Mouse (Mus musculus) cerebellum, adult (tissue): ENCODE results near the gene Sfxn5.

Experiments
- ATAC-seq: cut with Nextera tagmentation; 2 replicates; pipeline ENCODE4 v1.9.2; 2017; ENCODE audit warnings: mild to moderate bottlenecking, moderate library complexity, mixed read lengths; ENCODE audit not compliant: insufficient number of reproducible peaks, low FRiP score, low TSS enrichment

Gene Sfxn5

DNA sequence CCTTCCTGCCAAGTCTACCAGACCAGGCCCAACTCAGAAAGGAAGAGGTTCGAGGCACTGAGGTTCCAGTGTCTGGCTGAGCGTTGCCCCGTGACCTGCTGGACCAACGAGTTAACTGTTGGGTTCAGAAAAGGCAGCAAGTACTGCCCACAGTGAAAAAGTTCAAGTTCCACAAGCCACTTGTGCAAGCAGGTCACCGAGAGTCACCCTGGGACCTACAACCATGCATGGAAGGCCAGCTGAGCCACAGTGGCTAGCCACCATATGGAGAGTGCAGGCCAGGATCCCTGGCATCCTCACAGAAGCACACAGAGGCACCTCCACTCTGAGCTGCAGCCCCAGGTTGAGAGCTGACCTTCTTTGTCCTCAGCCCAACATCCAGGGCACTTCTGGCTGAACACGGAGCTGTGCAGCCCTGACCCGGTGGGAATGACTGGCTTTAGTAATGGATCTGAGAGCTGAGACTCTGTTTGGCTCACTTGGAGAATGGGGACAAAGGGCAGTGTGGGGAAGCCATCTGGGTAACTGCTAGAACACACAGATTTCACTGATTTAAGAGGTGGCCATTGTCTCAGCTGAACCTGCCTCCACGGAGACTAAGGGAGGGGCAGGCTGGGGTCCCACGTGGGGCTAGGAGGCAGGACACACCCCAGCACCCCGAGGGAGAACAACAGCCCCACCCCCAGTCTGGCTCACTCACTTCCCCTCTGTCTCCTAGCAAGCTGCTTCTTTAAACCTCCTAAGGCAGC is 39.8 kb downstream of the Sfxn5 start:
- ATAC-seq: no peak

DNA sequence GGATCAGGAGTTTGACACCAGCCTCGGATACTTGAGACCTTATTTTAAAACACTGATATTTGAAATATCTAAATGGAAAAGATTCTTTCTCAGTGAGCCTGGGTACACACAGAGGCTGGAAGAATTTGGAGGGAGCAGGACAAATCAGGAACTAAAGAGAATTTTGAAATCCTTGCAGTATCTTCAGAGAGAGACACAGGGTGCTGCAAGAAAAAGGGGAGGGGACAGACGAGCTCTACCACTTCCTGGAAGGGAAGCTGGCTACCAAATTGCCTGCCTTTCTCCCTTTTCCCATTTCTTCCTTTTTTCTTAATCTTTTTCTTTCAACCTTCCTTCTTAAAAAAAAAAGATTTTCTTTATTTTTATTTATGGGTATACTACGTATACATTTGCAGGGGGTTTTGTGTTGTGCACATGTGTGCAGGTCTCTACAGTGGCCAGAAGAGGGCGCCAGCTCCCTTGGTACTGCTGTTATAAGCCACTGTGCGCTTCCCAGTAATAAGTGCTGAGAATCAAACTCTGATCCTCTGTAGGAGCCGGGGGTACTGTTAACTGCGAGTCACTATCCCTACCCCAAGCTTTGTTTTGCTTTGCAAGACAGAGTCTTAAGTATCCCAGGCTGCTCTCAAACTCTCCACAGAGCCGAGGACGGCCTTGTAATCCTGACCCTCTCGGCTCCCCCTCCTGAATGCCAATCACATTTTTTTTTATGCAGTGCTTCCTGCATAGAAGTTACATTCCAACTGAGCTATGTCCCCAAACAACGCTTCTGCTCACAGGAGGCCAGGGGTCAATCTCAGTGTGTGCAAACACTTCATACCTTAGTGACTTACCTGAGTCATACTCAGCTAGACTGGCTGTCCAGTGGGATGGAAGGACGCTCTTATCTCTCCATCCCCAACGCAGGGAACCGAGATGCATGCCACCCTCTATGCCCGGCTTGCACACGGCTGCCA is 42.1 kb downstream of the Sfxn5 start:
- ATAC-seq: no peak

DNA sequence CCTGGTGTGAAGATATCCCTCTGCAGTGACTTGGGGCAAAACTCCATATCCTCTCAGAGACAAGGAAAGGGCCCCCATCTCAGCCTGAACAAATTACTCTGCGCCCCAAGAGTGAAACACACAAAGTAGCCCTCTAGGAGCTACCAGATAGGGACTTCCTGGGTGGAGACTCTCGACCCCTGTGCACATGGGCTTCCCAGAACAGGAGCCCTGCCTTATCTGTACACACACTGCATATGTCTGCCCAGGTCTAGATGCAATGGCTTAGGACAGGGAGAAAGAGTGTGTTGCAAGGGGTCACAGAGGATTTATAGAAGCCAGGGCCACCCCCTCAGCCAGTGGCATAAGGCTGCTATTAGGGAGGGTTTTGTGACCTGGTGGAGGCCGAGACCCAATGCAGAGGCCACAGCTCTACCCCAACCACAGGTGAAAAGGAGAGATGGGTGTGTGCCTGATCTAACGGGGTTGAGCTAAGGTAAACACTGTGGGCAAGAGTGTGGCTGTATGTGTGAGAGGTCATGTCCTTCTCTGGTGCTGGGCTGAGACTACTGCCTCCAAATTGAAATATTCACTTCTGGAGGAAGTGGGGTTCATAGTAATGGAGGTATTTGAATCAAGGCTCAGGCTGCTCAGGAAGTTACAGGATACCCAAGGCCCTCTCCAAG is 44.9 kb downstream of the Sfxn5 start:
- no peak for ATAC-seq

DNA sequence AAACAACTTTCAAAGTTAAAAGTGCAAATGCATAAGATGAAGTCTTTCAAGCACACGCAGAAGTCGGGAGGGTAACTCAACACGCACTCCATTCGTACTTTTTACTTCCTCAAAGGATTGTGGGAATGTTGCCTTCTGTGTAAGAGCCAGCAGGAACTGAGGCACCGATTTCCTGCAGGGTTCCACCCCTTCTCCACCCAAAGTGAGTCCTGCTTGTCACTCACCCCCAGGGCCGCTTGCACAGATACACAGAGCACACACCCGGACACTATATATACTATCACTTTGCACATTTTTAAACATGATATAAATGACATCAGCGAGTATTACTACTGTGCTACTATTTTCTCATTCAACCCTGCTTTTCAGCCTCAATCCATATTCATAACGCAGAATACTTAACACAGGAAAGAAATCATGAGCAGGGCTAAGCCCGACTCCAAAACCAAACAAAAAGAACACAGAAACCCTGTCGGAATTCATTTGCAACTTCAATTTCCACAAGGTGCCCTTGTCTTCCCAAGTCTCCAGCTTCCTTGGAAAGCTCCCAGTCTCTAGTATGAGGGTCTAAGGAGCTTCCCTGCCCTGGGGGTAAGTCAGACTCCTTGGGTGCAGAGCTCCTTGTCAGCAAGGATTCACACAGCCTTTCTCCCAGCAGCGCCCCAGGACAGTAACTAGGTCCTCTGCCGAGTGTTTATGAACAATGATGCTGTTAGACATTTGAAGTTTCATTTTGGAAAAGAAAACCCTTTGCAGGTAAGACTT is 46.8 kb downstream of the Sfxn5 start:
- ATAC-seq: no peak

DNA sequence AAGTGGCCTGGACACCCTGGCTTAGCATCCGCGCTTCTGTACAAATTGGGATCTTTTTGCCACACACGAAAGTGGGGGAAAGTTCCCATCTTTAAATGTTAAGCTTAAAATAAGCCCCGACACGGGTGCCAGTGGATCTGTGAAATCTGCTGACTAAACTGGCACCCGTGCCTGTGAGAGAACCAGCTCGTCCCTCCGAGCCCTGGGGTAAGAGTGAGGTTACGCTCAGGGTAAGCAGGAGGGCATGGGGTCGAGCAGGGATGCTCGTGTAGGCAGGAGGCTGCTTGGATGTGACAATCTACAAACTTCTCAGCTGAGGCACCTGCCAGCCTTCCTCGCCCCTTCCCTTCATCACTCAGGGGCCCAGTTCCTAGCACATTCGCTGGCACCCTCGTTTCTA is 52.4 kb downstream of the Sfxn5 start:
- no peak for ATAC-seq

DNA sequence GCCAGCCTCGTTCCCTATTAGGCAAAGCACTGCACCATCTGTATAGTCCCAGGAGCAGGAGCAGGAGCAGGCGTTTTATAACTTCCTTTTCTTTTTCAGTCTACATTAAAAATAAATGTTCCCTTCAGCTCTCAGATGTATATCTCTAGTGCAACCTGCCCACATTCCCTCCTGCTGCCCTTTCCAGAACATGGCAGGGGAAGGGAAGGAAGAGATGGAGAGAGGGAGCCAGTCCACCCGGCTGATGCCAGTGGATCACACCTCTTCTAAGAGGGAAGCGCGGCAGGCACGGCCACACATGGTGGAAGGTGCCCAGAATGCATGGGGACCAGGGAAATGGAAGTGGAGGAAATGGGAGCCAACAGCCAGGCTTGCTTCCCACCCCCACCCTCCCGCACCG is 56.7 kb downstream of the Sfxn5 start:
- ATAC-seq: no peak

DNA sequence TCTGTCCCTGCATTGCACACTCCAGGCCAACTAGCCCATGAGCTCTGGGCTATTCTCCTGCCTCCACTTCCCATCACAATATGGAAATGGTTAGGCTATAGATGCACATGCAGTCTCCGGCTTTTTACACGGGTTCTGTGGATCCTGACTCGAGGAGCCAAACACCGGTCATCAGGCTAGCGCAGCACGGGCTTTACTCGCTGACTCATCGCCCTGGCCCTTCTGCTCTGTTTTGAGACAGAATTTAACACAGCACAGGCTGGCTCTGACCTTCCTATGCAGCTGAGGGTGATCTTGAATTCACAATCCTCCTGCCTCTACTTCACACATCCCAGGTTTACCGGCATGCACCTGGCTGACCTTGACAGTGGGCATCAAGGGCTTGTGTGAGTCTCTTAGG is 60.8 kb downstream of the Sfxn5 start:
- ATAC-seq: no peak

DNA sequence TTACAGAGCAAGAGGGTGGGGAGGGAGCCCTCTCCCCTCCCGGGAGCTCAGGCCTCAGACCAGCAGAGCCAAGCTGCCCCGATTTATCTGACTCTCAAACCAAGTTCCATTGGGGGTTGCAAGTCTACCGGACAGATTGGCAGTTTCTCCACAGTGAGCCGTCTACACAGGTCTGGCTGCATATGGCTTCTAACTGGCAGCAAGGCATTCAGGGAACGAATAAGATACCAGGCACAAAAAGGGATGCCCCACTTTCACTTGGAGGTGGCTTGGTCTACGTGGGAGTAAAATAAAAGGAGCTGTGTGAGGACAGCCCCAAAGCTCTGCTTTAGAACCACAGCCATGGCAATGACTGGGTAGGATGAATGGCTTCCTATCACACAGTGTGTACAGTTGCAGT is 67.2 kb downstream of the Sfxn5 start:
- ATAC-seq: no peak

DNA sequence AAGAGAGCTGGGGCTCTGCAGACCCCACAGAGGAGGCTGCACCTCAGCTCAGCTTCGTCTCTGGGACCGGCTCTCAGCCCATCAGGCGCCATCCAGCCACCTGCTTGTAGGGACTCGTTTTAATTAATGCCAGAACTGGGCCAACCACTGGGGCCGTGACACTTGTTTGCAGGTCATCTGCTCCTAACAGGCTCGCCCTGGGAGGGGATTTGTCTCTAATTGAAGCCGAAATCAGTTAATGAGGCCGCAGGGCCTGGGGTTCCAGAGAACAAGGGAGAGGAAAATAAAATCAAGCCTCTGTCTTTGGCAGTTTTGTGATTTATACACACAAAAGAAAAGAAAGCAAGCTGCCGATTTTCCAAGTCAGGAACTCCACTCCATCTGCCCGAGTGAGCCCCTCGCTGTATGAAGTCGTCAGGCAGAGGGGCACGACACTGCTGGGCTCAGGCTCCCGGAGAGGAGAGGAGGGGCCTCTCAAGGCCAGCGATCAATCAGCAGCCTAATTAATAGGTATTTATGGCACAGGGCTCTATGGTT is 68.2 kb downstream of the Sfxn5 start:
- ATAC-seq: no peak

DNA sequence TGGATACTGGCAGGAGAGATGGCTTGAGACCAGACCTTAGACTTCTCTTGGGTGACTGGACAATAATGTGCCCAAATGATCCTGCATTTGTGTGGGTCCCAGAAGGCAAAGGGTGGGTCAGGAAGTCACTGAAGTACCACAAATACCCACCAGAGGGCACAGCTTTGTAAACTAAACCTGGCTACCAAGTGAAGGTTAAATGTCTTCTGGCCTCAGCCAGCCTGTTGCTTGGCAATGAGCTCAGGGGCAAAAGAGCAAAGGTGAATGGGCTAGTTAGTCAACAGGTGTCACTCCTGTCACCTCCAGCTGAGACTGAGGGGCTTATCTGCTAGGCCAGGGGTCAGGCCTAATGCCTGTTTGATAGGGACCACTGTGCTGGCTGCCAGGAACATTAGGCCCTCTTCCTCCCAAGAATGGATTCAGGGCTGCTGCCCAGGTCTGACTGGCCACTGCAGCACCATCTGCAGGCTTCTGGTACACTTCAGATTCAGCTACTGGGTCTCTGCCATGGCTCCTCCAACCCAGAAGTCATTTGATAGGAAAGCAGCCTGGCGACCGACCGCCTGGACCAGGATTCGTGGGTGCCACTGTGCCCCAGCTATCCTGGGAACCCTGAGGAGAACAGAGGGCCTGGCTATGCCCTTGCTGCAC is 70.2 kb downstream of the Sfxn5 start:
- no peak for ATAC-seq

DNA sequence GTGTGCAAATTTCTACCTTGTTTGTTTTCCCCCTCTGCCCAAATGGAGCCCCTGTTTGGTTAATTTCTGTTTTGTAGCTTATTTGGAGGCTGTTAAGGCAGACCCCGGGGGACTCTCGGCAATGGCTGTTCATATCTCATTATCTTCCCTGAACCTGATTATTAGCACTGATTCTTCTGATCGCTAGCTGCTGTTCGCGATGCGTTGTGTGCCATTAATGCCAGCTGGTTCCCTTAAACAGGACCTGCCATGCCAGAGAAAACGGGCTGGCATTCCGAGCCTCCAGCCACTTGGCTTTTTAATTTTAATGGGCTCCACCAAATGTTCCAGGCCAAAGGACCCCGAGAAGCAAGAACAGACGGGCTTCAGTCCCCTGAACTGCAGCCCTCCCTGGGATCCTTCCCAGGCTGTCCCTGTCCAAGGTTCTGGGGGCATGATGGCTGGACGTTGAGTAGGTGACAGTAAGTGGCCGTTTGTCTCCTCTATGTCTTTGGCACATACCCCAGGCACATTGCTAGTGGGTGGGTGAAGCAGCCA is 74.1 kb downstream of the Sfxn5 start:
- no peak for ATAC-seq

DNA sequence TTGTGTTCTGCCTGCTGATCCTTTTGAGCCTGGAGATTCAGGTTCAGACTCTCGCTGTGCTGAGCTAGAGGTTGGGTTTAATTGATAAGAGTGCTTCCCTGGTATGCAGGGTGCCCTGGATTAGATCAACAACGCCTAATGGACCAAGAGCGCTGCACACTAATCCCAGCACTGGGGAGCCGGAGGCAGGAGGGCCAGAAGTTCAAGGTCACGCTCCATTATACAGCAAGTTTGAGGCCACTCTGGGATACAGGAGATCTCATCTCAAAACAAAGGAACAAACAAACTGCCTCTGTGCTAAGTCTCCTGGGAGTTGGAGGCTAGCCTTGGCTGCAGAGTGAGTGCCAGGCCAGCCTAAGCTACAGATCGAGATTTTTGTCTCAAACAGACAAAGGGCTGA is 77.6 kb downstream of the Sfxn5 start:
- ATAC-seq: no peak

DNA sequence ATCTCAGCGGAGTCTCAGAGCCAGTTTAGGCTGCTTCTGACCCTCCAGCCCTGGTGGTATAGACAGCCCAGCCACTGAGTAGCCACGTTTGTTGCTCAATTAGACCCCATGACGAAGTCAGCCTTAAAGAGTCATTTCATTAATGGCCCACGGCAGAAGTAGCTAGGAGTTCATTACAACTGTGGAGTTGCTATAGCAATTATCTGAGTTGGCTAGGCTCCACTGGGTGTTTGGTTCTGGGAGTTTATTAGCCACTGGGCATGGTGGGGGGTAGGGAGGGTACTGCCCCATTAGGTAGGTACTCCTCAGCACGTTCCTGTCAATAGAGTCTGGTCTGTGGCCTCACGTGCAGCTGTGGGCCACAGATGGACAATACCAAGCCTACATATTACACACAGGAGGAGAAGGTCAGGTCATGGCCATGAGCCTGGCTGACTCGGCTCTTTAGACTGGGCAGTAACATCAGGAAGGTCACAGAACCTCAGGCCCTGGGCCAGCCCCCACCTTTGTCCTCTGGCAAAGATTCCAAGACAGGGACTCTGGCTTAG is 79.2 kb downstream of the Sfxn5 start:
- ATAC-seq: no peak

DNA sequence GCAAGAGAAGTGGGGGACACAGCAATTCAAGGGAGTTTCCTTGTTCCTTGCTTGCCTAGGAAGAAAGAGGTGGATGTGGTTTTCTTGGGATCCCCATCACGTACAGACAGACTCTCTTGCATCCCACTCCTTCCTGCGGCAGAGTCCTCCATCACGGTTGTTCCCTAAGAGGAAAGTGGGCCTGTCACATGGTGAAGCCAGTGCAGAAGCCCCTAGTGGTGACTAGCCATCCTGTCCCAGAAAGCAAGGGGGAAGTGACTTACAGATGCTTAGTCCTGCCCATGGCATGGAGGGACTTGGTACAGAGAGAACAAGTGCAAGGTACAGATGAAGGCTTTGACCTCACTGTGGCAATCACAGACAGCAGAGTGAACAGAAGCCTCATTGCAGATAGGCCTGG is 79.9 kb downstream of the Sfxn5 start:
- ATAC-seq: no peak

DNA sequence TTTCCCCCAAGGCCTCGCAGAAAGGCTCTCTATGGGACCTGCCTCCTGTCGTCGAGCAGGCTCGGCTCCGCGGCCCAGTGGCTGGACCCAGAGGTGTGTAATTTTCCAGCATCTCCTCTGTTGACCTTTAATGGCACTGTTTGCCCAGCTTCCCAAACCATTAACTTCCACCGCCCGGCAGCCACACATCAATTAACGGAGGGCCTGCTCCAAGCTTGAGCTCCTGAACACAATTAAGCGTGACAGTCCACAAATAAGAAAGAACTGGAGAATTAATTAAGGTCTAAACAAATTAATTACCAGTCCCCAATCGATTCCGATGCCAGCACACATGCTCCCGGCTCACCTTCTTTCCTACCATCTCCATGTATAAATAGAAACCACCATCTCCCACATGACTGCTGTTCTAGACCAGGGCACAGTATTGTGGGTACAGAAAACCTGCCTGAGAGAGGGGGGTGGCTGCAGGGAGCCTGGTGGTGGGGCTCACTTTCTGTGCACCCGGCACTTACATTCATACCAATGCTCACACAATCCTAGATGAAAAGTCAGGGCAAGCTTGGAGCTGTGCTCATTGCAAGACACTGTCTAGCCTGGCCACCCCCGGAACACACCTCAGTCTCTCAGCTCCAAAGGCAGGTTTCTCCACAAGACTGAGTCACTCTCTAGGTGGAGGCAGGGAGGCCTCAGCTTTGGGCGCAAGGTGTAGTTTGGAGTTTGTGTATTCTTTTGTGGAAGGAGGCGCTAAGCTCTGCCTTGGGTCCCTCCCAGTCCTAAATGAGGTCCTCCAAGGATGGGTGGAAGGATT is 80.8 kb downstream of the Sfxn5 start:
- no peak for ATAC-seq

DNA sequence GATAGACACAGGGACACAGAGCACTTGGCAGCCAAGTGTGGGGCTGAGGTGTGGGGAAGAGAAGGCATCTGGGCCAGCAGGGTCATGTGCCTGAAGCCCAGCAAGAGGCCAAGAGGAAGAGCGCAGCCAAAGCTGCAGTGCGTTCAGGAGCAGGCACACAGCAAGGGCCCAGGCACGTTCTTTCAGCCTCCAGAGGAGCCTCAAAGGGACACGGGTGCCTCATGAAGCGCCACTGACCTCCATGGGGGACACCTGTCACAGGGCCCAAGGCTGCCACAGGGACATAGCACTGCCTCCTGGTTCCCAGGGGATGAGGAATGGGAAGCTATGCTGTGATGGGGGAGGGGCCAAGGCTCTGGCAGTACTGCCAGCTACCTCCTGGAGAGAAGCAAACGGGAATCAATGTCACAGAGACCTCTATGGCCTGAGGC is 82.4 kb downstream of the Sfxn5 start:
- peak; percentile 49; the same call in 1 of the 2 replicates for ATAC-seq

DNA sequence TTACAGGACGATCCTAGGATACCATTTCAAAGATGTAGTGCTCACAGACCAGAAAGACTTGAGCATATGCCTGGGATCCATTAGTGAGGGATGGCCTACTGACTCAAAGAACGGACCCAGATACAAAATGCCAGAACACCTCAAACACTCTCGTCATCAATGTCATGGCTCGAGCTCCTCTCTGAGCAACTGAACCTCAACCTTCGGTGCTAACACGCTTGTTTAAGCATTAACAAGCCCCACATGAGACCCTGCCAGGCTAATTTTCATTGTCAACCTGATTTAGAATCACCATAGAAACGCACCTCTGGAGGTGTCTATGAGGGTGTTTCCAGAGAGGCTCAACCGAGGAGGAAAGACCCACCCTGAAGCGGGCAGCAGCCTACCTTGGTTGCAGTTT is 83.4 kb downstream of the Sfxn5 start:
- ATAC-seq: no peak

DNA sequence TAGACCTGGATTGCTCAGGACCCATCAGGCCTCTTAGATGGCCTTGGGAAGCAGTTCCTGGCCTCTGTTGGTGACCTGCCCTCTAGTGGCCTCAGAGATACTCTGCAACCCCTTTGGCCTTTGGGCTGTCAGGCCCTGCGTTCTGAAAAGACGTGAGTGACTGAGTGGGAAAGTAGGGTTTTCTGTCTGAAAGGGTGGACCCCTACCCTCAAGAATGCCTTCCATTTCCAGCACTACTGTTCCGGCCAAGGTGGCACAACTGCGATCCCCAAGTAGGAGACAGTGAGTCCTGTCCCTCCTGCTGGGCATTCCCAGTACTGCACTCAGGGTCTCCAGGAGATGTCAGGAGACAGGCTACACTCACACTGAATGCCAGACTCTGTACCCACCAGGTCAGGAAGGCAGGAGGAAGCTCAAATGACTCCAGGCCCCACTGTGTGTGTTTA is 94.2 kb downstream of the Sfxn5 start:
- peak; percentile 74 for ATAC-seq
